Mouse (Mus musculus) heart, embryonic 16.5 days (tissue): ENCODE measurements at regions not wholly inside any gene's neighbourhood (a gene's known extent, or its start where the extent isn't known, plus 50 kb on each side); places are given as distances from the start of the nearest gene placed in this dataset.

Experiments
- ATAC-seq: fragments of 200-750 bp; cut with Nextera tagmentation; replicated peaks from 2 replicates; pipeline ENCODE4 v1.8.0; 2017; ENCODE audit warnings: moderate number of reproducible peaks; ENCODE audit not compliant: insufficient read depth, low FRiP score; ENCODE audit errors: extremely low read depth
- H3K27ac ChIP-seq: fragments of 300-500 bp; sonication (generic); 2 replicates; pipeline ENCODE4 v1.5.1; 2014; ENCODE audit warnings: mild to moderate bottlenecking, low read length, control low read depth, moderate library complexity
- H3K27me3 ChIP-seq: fragments of 300-500 bp; sonication (generic); 2 replicates; pipeline ENCODE4 v1.6.1; 2014; ENCODE audit warnings: low read length, mixed read lengths; ENCODE audit not compliant: control insufficient read depth, insufficient read depth
- H3K36me3 ChIP-seq: fragments of 300-500 bp; sonication (generic); 2 replicates; pipeline ENCODE4 v1.6.1; 2014; ENCODE audit not compliant: control insufficient read depth, insufficient read depth
- H3K4me1 ChIP-seq: fragments of 300-500 bp; sonication (generic); 2 replicates; pipeline ENCODE4 v1.6.1; 2014; ENCODE audit warnings: low read length, mixed read lengths; ENCODE audit not compliant: control insufficient read depth, insufficient read depth
- H3K4me2 ChIP-seq: fragments of 300-500 bp; sonication (generic); 2 replicates; pipeline ENCODE4 v1.6.1; 2014; ENCODE audit warnings: low read depth, mild to moderate bottlenecking, control low read depth, low read length
- H3K4me3 ChIP-seq: fragments of 300-500 bp; sonication (generic); 2 replicates; pipeline ENCODE4 v1.5.1; 2014; ENCODE audit warnings: mild to moderate bottlenecking, control low read depth, low read length
- H3K9ac ChIP-seq: fragments of 300-500 bp; sonication (generic); 2 replicates; pipeline ENCODE4 v1.6.1; 2014; ENCODE audit warnings: low read length, control low read depth
- H3K9me3 ChIP-seq: fragments of 300-500 bp; sonication (generic); replicated peaks from 2 replicates; pipeline ENCODE4 v1.6.1; 2016; ENCODE audit warnings: low read length; ENCODE audit not compliant: control insufficient read depth
- WGBS: fragments of 180-500 bp; shearing (Covaris S2); extraction: QIAGEN DNeasy Blood & Tissue Kit; methylation state at CpG from one replicate; pipeline ENCODE4 v1.1.7; 2014; 5-methylcytosine and 5-hydroxymethylcytosine counted together

GRCm38 (mm10) chr4:9060221-9060620 is 821.4 kb upstream of the Car8 start:
- no peak overlapping the region for H3K4me3 ChIP-seq
- no peaks in the 10 kb centered on the region for H3K9me3 ChIP-seq
- H3K27me3 ChIP-seq: no peaks in the 10 kb centered on the region
- no peak overlapping the region for H3K9ac ChIP-seq
- WGBS: 54% methylated on average over 5 of the region's 5 CpGs
- peaks cover 5% of the 10 kb centered on the region for H3K4me1 ChIP-seq
- no peak overlapping the region for H3K27ac ChIP-seq
- 0 out of 2 replicates have a peak, but pooled peaks have one; percentile 32 for ATAC-seq
- no peaks in the 10 kb centered on the region for H3K36me3 ChIP-seq
- no peak overlapping the region for H3K4me2 ChIP-seq

GRCm38 (mm10) chr4:9057676-9058075 is 818.8 kb upstream of the Car8 start:
- Histone ChIP-seq H3K9me3 (no peaks in the 10 kb centered on the region), H3K9ac (no peak overlapping the region), H3K4me1 (peaks cover 5% of the 10 kb centered on the region), H3K4me2 (no peak overlapping the region), H3K4me3 (no peak overlapping the region), H3K36me3 (no peaks in the 10 kb centered on the region), H3K27me3 (no peaks in the 10 kb centered on the region), H3K27ac (0 out of 2 replicates have a peak overlapping the region, but pooled peaks have one; percentile 16)
- ATAC-seq: no peak
- WGBS: 52% methylated on average over 4 of the region's 4 CpGs

- no peaks in the 10 kb centered on the region for H3K27me3 ChIP-seq
- no peaks in the 10 kb centered on the region for H3K9me3 ChIP-seq
- WGBS: 65% methylated on average over 7 of the region's 7 CpGs
- H3K36me3 ChIP-seq: no peaks in the 10 kb centered on the region
- ATAC-seq: no peak
- no peak overlapping the region for H3K9ac ChIP-seq
- H3K4me2 ChIP-seq: no peak overlapping the region
- H3K4me3 ChIP-seq: no peak overlapping the region
- H3K27ac ChIP-seq: no peak overlapping the region
- H3K4me1 ChIP-seq: peaks cover 5% of the 10 kb centered on the region
Observed at GRCm38 (mm10) chr4:9057113-9057512, 818.3 kb upstream of the Car8 start.

GRCm38 (mm10) chr4:9055876-9056275 is 817.0 kb upstream of the Car8 start:
- no peak for ATAC-seq

GRCm38 (mm10) chr4:9055266-9055820 is 816.5 kb upstream of the Car8 start:
- Histone ChIP-seq H3K4me2 (no peak overlapping the region), H3K36me3 (no peaks in the 10 kb centered on the region), H3K27me3 (no peaks in the 10 kb centered on the region), H3K9me3 (no peaks in the 10 kb centered on the region), H3K27ac (no peak overlapping the region), H3K9ac (no peak overlapping the region), H3K4me3 (no peak overlapping the region), H3K4me1 (peaks cover 5% of the 10 kb centered on the region)
- no peak for ATAC-seq
- WGBS: 66% methylated on average over 9 of the region's 9 CpGs

More at GRCm38 (mm10) chr4:9055876-9056275, 817.0 kb upstream of the Car8 start:
- no peak overlapping the region for H3K9ac ChIP-seq
- H3K4me1 ChIP-seq: peaks cover 5% of the 10 kb centered on the region
- H3K27me3 ChIP-seq: no peaks in the 10 kb centered on the region
- no peaks in the 10 kb centered on the region for H3K36me3 ChIP-seq
- no peak overlapping the region for H3K4me3 ChIP-seq
- WGBS: 80% methylated on average over 4 of the region's 4 CpGs
- H3K27ac ChIP-seq: no peak overlapping the region
- no peak overlapping the region for H3K4me2 ChIP-seq
- no peaks in the 10 kb centered on the region for H3K9me3 ChIP-seq

GRCm38 (mm10) chr4:9048817-9049216 is 810.0 kb upstream of the Car8 start:
- H3K36me3 ChIP-seq: no peaks in the 10 kb centered on the region
- no peak overlapping the region for H3K27ac ChIP-seq
- H3K4me2 ChIP-seq: no peak overlapping the region
- no peak overlapping the region for H3K9ac ChIP-seq
- 89% methylated on average over 1 of the region's 1 CpGs for WGBS
- H3K27me3 ChIP-seq: no peaks in the 10 kb centered on the region
- peaks cover 6% of the 10 kb centered on the region for H3K4me1 ChIP-seq
- no peak for ATAC-seq
- no peaks in the 10 kb centered on the region for H3K9me3 ChIP-seq
- no peak overlapping the region for H3K4me3 ChIP-seq

GRCm38 (mm10) chr4:9047151-9047550 is 808.3 kb upstream of the Car8 start:
- H3K27me3 ChIP-seq: no peaks in the 10 kb centered on the region
- 40% methylated on average over 4 of the region's 4 CpGs for WGBS
- H3K9me3 ChIP-seq: no peaks in the 10 kb centered on the region
- no peak overlapping the region for H3K27ac ChIP-seq
- H3K36me3 ChIP-seq: no peaks in the 10 kb centered on the region
- no peak overlapping the region for H3K4me3 ChIP-seq
- peaks cover 6% of the 10 kb centered on the region for H3K4me1 ChIP-seq
- H3K9ac ChIP-seq: no peak overlapping the region
- no peak overlapping the region for H3K4me2 ChIP-seq
- ATAC-seq: no peak

GRCm38 (mm10) chr4:9046436-9046835 is 807.6 kb upstream of the Car8 start:
- 77% methylated on average over 14 of the region's 14 CpGs for WGBS
- Histone ChIP-seq H3K4me1 (peaks cover 6% of the 10 kb centered on the region), H3K9ac (no peak overlapping the region), H3K4me2 (no peak overlapping the region), H3K27me3 (no peaks in the 10 kb centered on the region), H3K36me3 (no peaks in the 10 kb centered on the region), H3K4me3 (no peak overlapping the region), H3K27ac (no peak overlapping the region), H3K9me3 (no peaks in the 10 kb centered on the region)
- no peak for ATAC-seq

- WGBS: 74% methylated on average over 4 of the region's 4 CpGs
- H3K36me3 ChIP-seq: no peaks in the 10 kb centered on the region
- no peaks in the 10 kb centered on the region for H3K9me3 ChIP-seq
- no peak overlapping the region for H3K4me2 ChIP-seq
- no peak overlapping the region for H3K9ac ChIP-seq
- no peak for ATAC-seq
- H3K27ac ChIP-seq: no peak overlapping the region
- no peaks in the 10 kb centered on the region for H3K27me3 ChIP-seq
- H3K4me3 ChIP-seq: no peak overlapping the region
- H3K4me1 ChIP-seq: peaks cover 6% of the 10 kb centered on the region
Observed at GRCm38 (mm10) chr4:9046030-9046429, 807.2 kb upstream of the Car8 start.
